Mouse (Mus musculus): Measurements from ENCODE around the gene Rec8.

Rec8 gene

GRCm38 (mm10) chr14:55617822-55618221 lies at the start of gene Rec8:
Rec8 (plus strand) TSS chr14:55618037.
- in situ Hi-C loops (cut with MboI, MseI), result no loop called here

GRCm38 (mm10) chr14:55570588-55570987 lies 47.2 kb upstream of the Rec8 start:
- in situ Hi-C loops (cut with MboI, MseI), result loop anchor here (5.0 kb wide), 1 partner anchor 68 kb away; no protein-coding TSS in a partner anchor

DNA sequence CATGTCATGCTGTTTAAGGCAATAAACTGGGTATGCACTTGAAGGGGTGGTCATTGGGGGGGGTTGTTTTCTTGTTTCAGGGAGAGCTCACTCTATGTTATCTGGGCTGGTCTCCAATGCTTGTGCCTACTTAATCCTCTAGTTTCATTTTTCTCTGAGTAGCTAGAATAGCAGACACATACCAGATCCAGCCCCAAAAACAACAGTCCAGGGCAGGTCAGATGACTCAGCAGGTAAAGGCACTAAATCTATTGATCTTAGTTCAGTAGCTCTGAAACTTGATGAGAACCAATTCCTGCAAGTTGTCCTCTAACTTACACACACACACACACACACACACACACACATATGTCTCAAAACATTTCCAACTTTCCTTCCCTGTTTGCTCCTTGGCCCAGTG lies 46.1 kb upstream of the Rec8 start:
- in situ Hi-C loops (cut with MboI, MseI), result loop anchor here (5.0 kb wide), 1 partner anchor 69 kb away; no protein-coding TSS in a partner anchor

DNA sequence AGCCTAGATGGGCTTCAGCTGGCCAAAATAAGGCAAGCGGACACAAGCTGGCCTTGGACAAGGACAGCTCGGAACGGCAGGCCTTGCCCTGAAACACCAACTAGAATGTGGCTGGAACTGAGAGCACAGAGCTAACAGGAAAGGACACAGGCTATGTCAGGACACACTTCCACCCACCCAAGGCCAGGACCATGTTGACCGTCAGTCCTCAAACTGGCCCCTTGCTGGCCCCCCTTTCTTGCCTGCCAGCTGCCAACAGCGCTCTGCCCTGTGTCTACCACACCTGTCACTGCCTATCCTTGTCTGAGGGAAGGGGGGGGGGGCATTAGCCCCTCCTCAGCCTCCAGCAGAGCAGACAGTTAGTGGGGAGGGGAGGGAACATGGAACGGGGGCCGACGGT lies 42.5 kb upstream of the Rec8 start, which contains the start of gene Fitm1:
Gene Fitm1 (plus strand): TSS at position 316 of the 400 bp plus-strand sequence.
- in situ Hi-C loops (cut with MboI, MseI), result no loop called here

DNA sequence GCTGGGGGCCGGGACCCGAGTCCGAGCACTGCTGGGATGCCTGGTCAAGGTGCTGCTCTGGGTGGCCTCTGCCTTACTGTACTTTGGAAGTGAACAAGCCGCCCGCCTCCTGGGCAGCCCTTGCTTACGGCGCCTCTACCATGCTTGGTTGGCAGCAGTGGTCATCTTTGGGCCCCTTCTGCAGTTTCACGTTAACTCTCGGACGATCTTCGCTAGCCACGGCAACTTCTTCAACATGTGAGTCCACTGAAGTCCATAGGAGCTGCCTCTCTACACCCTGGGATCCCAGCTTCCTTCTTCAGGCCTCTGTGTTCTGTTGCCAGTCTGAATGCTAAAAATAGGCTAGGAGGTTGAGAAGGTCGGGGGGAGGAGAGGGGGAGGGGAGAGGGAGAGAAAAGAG lies 42.1 kb upstream of the Rec8 start:
- in situ Hi-C loops (cut with MboI, MseI), result no loop called here

GRCm38 (mm10) chr14:55576376-55576775 lies 41.5 kb upstream of the Rec8 start:
- in situ Hi-C loops (cut with MboI, MseI), result no loop called here

GRCm38 (mm10) chr14:55577871-55578667 lies 39.8 kb upstream of the Rec8 start, which contains the start of gene Psme1:
Psme1 (plus strand) TSS chr14:55578123.
- in situ Hi-C loops (cut with MboI, MseI), result no loop called here

GRCm38 (mm10) chr14:55578668-55579269 lies 39.1 kb upstream of the Rec8 start:
- in situ Hi-C loops (cut with MboI, MseI), result no loop called here

DNA sequence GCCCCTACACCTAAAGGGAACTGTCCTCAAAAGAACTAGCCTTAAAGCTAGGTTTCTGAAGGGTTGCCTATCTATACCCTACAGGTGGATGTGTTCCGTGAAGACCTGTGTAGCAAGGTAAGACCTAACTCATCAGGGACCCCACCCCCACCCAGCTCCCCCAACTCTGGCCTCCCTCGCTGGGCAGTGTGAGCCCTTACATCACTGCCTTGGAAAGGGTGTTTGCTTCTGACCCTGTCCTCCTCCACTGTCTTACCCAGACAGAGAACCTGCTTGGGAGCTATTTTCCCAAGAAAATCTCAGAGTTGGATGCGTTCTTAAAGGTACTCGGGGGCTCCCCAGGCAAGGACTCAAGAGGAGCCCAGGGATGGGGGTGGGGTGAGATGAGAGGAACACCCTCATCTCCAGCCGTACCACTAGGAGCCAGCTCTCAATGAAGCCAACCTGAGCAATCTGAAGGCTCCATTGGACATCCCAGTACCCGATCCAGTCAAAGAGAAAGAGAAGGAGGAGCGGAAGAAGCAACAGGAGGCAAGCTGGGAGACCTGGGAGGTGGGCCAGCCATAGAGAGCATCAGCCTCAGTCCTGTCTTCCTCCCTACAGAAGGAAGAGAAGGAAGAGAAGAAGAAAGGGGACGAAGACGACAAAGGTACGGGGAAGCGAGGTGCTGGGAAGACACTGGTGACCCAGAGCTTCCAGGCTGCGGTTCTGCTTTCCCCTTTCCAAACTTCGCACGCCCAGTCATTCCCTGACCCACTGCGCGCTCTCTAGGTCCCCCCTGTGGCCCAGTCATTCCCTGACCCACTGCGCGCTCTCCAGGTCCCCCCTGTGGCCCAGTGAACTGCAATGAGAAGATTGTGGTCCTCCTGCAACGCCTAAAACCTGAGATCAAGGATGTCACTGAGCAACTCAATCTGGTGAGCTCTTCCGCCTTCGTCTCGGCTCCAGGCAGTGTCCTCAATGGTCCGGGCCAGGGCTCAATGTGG lies 38.0 kb upstream of the Rec8 start:
- in situ Hi-C loops (cut with MboI, MseI), result no loop called here

DNA sequence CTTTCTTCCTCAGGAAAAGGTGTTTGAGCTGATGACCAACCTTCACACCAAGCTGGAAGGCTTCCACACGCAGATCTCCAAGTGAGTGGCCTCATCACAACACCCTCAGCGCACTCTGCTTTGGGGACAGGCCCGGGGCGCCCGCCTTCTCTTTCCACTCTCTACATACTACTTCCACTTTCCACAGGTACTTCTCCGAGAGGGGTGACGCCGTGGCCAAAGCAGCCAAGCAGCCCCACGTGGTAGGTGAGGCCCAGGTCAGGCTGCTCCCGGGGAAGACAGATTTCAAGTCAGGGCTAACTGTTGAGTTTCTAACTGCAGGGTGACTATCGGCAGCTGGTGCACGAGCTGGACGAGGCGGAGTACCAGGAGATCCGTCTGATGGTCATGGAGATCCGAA lies 37.1 kb upstream of the Rec8 start:
- in situ Hi-C loops (cut with MboI, MseI), result no loop called here

DNA sequence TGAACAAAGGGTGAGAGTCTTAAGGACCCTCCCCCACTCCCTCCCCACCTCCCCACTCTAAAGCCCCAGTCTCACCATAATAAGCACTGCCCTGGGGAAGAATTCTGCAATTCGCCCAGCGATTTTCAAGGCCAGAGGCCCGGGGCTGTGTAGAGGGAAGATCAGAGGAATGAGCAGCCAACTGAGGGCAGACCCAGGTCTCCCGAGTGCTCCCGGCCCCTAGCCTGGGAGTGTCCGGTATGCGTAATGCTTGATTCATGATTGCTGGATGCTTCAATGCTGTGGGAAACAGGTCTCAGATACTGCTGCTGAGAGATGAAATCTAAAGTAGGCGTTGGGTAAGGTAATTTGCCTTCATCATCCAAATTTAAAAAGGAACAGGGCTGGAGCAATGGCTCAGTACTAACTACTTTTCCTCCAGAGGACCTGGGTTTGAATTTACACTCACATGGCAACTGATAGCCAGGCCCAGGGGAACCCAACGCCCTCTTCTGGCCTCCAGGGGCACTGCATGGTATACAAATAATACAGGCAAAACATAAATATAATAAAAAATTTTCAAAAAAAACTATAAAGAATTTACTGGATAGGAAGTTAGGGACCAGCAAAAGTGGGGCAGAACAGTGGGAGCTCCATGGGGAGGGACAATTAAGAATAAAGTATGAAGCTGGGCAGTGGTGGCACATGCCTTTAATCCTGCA lies 35.7 kb upstream of the Rec8 start:
- in situ Hi-C loops (cut with MboI, MseI), result no loop called here

DNA sequence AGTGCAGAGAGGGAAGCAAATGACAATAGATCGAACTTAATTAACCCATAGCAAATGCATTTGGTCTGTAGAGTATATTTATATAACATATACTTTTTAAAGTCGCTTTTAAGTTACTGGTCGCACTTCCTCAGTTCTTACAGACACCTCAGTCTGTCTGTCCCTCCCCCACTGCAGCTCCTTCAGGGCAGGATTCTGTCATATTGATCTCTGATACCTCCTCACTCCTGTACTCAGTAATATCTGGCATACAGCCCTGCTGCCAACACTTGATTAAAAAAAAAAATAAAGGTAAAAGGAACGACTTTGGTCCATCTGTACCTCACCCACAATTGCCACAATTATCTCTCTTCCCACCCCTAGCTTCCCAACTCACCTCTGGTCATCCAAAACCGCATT lies 33.5 kb upstream of the Rec8 start:
- in situ Hi-C loops (cut with MboI, MseI), result no loop called here

- in situ Hi-C loops (cut with MboI, MseI), result no loop called here
Measured at GRCm38 (mm10) chr14:55584702-55585565, 32.9 kb upstream of the Rec8 start, which contains the start of gene Emc9. Emc9 (minus strand) TSS chr14:55585302.

- in situ Hi-C loops (cut with MboI, MseI), result no loop called here
Measured at GRCm38 (mm10) chr14:55585566-55585960, 32.3 kb upstream of the Rec8 start.

DNA sequence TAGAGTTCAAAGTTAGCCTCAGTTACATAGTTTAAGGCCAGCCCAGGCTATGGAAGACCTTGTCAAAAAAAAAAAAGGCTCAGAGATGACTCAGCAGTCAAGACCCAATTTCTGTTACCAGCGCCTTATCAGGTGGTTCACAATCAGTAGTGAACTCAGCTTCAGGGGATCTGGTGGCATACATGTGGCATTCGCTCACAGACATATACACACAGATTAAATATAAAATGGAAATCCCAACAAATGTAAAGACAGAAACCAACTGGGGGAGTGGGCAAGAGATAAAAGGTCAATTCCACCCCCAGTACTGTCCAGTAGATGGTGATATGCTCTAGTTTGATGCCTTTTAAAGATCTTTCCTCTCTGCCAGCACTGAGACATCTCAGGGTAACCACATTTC lies 31.7 kb upstream of the Rec8 start:
- in situ Hi-C loops (cut with MboI, MseI), result no loop called here

DNA sequence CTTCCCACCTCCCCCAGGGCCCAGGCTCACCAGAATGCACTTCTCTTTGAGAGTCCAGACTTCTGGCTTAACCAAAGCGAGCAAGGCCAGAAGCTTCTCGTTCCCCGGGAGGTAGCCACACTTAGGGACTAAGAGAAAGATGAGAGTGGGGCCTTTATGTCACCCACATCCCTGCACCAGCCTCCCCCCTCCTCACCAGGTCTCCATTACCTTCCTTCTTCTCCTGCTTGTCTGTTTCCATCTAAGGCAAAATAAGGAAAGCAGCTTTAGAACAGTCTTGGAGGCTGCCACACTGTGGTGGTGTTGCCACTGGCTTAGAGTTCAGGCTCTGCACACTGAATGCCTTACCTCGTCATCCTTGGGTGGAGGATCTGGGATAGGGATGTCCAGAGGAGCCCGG lies 28.6 kb upstream of the Rec8 start:
- in situ Hi-C loops (cut with MboI, MseI), result no loop called here

- in situ Hi-C loops (cut with MboI, MseI), result no loop called here
Measured at GRCm38 (mm10) chr14:55589771-55590448, 27.9 kb upstream of the Rec8 start.

DNA sequence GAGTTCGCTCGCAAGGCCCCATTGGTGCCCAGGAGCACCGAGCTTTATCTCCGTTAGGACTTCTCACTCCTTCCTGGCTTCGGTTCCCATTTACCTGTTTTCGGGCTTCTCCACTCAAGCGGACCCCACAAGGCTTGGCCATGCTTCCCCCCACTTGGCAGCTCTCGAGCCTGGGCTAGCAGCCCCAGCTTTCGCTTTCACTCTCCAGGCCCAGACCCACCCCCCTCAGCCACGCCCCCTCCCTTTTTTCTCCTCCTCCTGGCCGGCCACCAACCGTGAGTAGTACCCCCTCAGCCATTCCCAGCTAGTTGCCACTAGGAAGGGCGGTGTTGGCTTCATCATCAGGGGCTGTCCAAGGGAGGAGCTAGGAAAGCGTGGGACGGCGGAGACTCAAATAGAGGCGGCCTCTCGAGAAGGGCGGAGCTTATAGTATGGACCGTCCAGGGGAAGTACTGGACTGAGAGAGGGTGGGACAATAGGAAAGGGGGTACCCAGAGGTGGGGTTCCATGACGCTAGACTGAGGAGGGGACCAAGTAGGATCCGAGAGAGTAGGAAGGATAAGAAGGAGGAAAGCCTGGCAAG lies 27.0 kb upstream of the Rec8 start, which contains the start of gene Psme2:
Gene Psme2 (minus strand): TSS at position 366 of the 583 bp plus-strand sequence.
- in situ Hi-C loops (cut with MboI, MseI), result no loop called here

DNA sequence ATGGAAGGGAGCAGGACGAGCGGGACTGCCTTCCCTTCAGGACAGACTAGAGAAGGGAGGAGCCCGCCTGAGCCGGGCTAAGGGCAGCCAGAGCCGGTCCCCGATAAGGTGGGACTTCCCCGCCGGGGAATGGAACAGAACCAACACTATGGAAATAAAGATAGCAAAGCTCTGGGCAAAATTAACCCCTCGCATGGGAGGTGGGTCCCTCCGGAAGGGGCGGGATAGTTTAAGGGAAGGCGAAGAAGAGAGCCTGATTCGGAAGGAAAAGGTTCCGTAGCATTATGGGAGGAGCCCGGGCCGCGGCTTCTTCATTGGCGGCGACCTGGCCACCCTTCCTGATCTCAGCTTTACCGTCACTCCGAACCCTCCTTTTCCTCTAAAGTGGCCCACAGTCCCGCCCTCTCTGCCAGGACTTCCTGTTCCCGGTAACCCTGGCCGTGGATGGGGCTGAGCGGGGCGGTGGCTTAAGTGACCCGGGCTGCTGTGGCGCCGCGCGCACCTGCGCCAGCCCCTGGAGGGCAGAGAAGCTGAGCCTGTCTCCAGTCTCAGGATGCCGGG lies 26.4 kb upstream of the Rec8 start, which contains the start of gene Rnf31:
Gene Rnf31 (plus strand): TSS at position 378 of the 561 bp plus-strand sequence.
- in situ Hi-C loops (cut with MboI, MseI), result no loop called here

All from T-helper 1 cell (primary cell).